In the genomic region with DNA sequence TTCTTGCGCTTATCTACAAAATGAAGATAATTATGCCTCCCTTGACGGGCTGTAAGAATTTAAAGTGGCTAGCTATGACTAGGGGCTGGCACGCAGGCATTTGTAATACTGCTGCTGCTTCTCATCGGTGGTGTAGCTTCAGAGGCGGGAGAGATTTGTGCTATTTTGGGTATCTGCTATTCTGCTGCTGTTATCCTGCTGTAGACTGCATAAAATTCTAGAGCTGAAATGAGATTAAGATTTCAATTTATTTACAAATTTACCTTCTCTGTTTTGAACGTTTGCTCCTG, we compare ENCODE assay signal across 8 mouse cellular contexts. TPM values are rescaled to one million over a fixed set of nuclear protein-coding genes. Genes with fewer than 3 reads are reported as not detected.
DNase-seq lines count a peak whose midpoint lies in the region; ATAC-seq and TF ChIP-seq lines count a peak whose summit lies in the region.

No protein-coding gene starts in this region.

- H3K9ac ChIP-seq in ES-E14 (ENCODE audit: insufficient read depth, low read depth, low read length, poor library complexity, severe bottlenecking) = peak overlapping the region; percentile 88
- H3K9ac ChIP-seq in heart, embryonic 16.5 days (ENCODE audit: low read length) = peak overlapping the region; percentile 91
- H3K9ac ChIP-seq in liver, postnatal 0 days (replicated peaks) = peak overlapping the region; percentile 61; the same call in 1 of the 2 replicates

- H3K9me3 ChIP-seq in ES-E14 (ENCODE audit: control insufficient read depth, insufficient read depth, low read depth, low read length) = no peaks in the 10 kb centered on the region
- no peaks in the 10 kb centered on the region for H3K9me3 ChIP-seq in heart, embryonic 16.5 days (replicated peaks; ENCODE audit: control insufficient read depth, low read length)
- no peaks in the 10 kb centered on the region for H3K9me3 ChIP-seq in liver, postnatal 0 days (ENCODE audit: low read length)

- H3K4me3 ChIP-seq in ES-E14 (ENCODE audit: insufficient read depth in 1 of 2, low read depth in 1 of 2, low read length in 2 of 2, poor library complexity in 1 of 2, severe bottlenecking in 1 of 2) = peak overlapping the region; percentile 83 to 85
- H3K4me3 ChIP-seq in heart, embryonic 16.5 days (ENCODE audit: low read length) = peak overlapping the region; percentile 75
- no peak overlapping the region for H3K4me3 ChIP-seq in liver, postnatal 0 days (ENCODE audit: low read depth, low read length)

- peaks cover under 1 to 7% of the 10 kb centered on the region in 2 experiments; a peak in 2 of 4 replicates for H3K4me1 ChIP-seq in ES-E14 (ENCODE audit: control insufficient read depth in 2 of 2, insufficient read depth in 2 of 2, low read length in 2 of 2, poor library complexity in 1 of 2)
- H3K4me1 ChIP-seq in heart, embryonic 16.5 days (ENCODE audit: control insufficient read depth, insufficient read depth, low read length) = peaks cover 15% of the 10 kb centered on the region
- peaks cover 12% of the 10 kb centered on the region; the same call in 1 of the 2 replicates for H3K4me1 ChIP-seq in liver, postnatal 0 days (ENCODE audit: insufficient read depth)

- DNase-seq in heart, adult 8-10 months (ENCODE audit: low spot score) = peak; percentile 4
- no peak for DNase-seq in heart, postnatal 4 days
- no peak for DNase-seq in ES-E14 (ENCODE audit: low read depth, low spot score)
- no peak for DNase-seq in liver, postnatal 0 days
- DNase-seq in thymus, adult 18-20 months = no peak
- no peak for DNase-seq in layer of hippocampus, adult 11-12 months (ENCODE audit: low spot score)
- DNase-seq in kidney, postnatal 10 days = no peak

- ATAC-seq in heart, embryonic 16.5 days (replicated peaks; ENCODE audit: extremely low read depth, insufficient read depth, low FRiP score) = peak; percentile 58
- ATAC-seq in liver, postnatal 0 days = no peak

- no peaks in the 10 kb centered on the region for H3K36me3 ChIP-seq in ES-E14 (ENCODE audit: control insufficient read depth, insufficient read depth, low read length, poor library complexity, severe bottlenecking)
- H3K36me3 ChIP-seq in heart, embryonic 16.5 days (ENCODE audit: control insufficient read depth, insufficient read depth) = no peaks in the 10 kb centered on the region
- H3K36me3 ChIP-seq in liver, postnatal 0 days (replicated peaks; ENCODE audit: insufficient read depth, low read length) = no peaks in the 10 kb centered on the region

- peak overlapping the region; percentile 96 for H3K4me2 ChIP-seq in heart, embryonic 16.5 days (ENCODE audit: low read depth, low read length)
- peak overlapping the region; percentile 98 for H3K4me2 ChIP-seq in liver, postnatal 0 days (ENCODE audit: low read depth, low read length)

- in situ Hi-C loops in ES-E14 (cut with MboI; ENCODE audit: low sequenced_read_pairs in 2 of 2, unreplicated experiment in 2 of 2) = no loop called here

- no peak for TF ChIP-seq CTCF in liver, postnatal 0 days (IDR thresholded peaks at IDR 0.05; ENCODE audit: low read depth)

- H3K27ac ChIP-seq in ES-E14 (ENCODE audit: insufficient read depth, low read depth, low read length, poor library complexity, severe bottlenecking) = no peak overlapping the region
- H3K27ac ChIP-seq in heart, embryonic 16.5 days (ENCODE audit: low read length) = peak overlapping the region; percentile 87
- no peak overlapping the region for H3K27ac ChIP-seq in liver, postnatal 0 days (ENCODE audit: low read depth)

- no peak for TF ChIP-seq EP300 in liver, postnatal 0 days (IDR thresholded peaks at IDR 0.05; ENCODE audit: low read depth)

- WGBS in heart, embryonic 16.5 days = 20% methylated on average over 6 of the region's 6 CpGs
- 55% methylated on average over 6 of the region's 6 CpGs for WGBS in liver, postnatal 0 days (ENCODE audit: insufficient replicate concordance)

- no peaks in the 10 kb centered on the region for H3K27me3 ChIP-seq in heart, embryonic 16.5 days (ENCODE audit: control insufficient read depth, insufficient read depth, low read length)
- H3K27me3 ChIP-seq in liver, postnatal 0 days (ENCODE audit: insufficient read depth, low read length) = no peaks in the 10 kb centered on the region

TF ChIP-seq in ES-E14, 5 proteins besides CTCF, POLR2A, EP300 and RAD21:
- no peak for TF ChIP-seq HCFC1 (IDR thresholded peaks at IDR 0.05; ENCODE audit: borderline replicate concordance, insufficient read depth, low read length)
- TF ChIP-seq ZNF384 (IDR thresholded peaks at IDR 0.05; ENCODE audit: low read depth, low read length) = no peak
- no peak for TF ChIP-seq ZC3H11A (IDR thresholded peaks at IDR 0.05; ENCODE audit: borderline replicate concordance, low read depth, low read length)
- no peak for TF ChIP-seq MAFK (IDR thresholded peaks at IDR 0.05; ENCODE audit: insufficient read depth, low read depth, low read length)
- TF ChIP-seq CHD2 (IDR thresholded peaks at IDR 0.05; ENCODE audit: low read depth, low read length) = no peak

RNA-seq across cellular contexts. Expression of gene Adar, which starts 1.1 kb away (rescaled TPM):
- total RNA-seq in heart, adult 8-10 months (2022) = 10 to 100 TPM; 10.8 to 13.0 (median 12.4) TPM
- total RNA-seq in heart, postnatal 4 days (2021) = 10 to 100 TPM; 20.4 to 21.5 TPM
- 35.2 and 42.7 TPM in 2 replicates for total RNA-seq in ES-E14 (2012; rRNA removed)
- 8.4 and 8.8 TPM in 2 replicates for polyA plus RNA-seq in heart, embryonic 16.5 days (2015; fragmentation: Nextera tagmentation; extraction: Ambion mirVana)
- 5.2 and 5.3 TPM in 2 replicates for polyA plus RNA-seq in liver, postnatal 0 days (2015; fragmentation: Nextera tagmentation; extraction: Ambion mirVana)

RNA-seq across cellular contexts. Expression of gene Chrnb2, which starts 48.5 kb away (rescaled TPM):
- under 1 TPM; 0.11 to 0.22 (median 0.16) TPM for total RNA-seq in heart, adult 8-10 months (2022)
- total RNA-seq in heart, postnatal 4 days (2021) = under 1 TPM; 0.09 to 0.17 TPM
- 0.67 and 2.1 TPM in 2 replicates for total RNA-seq in ES-E14 (2012; rRNA removed)
- polyA plus RNA-seq in heart, embryonic 16.5 days (2015; fragmentation: Nextera tagmentation; extraction: Ambion mirVana) = 0.25 and 0.29 TPM in 2 replicates
- polyA plus RNA-seq in liver, postnatal 0 days (2015; fragmentation: Nextera tagmentation; extraction: Ambion mirVana) = 0.18 and 0.27 TPM in 2 replicates

RNA-seq across cellular contexts. Expression of gene Ube2q1, which starts 57.5 kb away (rescaled TPM):
- 10 to 100 TPM; 21.6 to 25.2 (median 23.0) TPM for total RNA-seq in heart, adult 8-10 months (2022)
- total RNA-seq in heart, postnatal 4 days (2021) = 10 to 100 TPM; 37.9 to 40.0 TPM
- total RNA-seq in ES-E14 (2012; rRNA removed) = 45.2 and 47.6 TPM in 2 replicates
- polyA plus RNA-seq in heart, embryonic 16.5 days (2015; fragmentation: Nextera tagmentation; extraction: Ambion mirVana) = 7.2 and 8.3 TPM in 2 replicates
- 4.9 and 5.7 TPM in 2 replicates for polyA plus RNA-seq in liver, postnatal 0 days (2015; fragmentation: Nextera tagmentation; extraction: Ambion mirVana)
